Mouse (Mus musculus): ENCODE measurements around the gene Gm13090.

Gm13090 gene

DNA sequence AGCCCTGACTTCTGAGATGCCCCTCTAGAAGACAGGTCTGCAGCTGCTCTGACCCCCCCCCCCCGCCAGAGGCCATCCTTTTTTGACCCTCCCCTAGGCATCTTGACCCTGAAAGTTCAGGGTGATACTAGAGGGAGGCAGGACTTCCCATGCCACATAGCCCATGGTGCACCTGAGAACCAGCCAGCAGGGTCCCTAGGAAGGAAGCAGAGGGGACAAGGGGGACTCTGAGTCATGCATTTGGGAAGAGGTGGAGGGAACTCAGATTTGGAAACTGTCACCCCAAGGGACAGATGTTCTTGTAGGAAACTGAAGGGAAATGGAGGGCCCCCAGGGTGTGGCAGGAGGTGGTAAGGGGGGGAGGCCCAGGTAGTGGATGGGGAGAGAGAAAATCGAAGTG is 49.2 kb downstream of the Gm13090 start:
- no peak for DNase-seq (ENCODE audit: low spot score)

DNA sequence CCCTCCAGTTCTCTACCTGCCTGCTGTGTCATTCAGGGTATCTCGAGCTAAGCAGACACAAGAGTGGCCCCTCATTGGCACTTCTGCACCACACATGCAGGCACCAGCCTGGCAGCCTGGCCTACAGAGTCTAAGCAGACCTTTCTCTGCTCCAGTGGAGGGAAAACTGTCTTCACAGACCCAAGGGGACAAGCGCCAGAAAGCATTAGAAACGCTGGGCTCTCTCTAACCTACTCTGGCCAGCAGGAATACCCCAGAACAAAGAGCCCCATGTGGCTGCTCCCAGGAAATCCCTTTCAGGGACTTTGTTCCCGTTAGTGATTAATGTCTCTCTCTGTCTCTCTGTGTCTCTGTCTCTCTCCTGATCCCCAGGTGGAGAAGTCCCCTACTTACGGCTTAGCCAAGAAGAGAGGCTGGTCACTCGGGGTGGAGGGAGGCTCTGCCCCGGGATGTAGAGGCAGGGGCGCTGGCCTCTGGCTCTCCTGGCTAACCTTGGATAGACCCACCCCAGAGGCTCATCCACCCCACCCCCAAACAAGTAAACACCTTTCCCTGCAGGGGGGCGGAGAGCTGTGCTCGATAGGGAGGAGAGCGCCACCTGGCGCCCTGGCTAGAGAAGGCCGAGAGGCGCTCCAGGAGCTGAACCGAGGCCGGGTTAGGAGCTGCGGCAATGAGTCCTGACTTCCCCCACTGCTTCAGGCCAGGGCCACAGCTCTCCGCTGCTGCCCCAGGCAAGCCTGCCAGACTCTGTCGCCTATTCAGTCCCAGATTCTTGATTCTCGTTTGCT is 49.9 kb downstream of the Gm13090 start:
- DNase-seq (ENCODE audit: low spot score): peak; percentile 46

DNA sequence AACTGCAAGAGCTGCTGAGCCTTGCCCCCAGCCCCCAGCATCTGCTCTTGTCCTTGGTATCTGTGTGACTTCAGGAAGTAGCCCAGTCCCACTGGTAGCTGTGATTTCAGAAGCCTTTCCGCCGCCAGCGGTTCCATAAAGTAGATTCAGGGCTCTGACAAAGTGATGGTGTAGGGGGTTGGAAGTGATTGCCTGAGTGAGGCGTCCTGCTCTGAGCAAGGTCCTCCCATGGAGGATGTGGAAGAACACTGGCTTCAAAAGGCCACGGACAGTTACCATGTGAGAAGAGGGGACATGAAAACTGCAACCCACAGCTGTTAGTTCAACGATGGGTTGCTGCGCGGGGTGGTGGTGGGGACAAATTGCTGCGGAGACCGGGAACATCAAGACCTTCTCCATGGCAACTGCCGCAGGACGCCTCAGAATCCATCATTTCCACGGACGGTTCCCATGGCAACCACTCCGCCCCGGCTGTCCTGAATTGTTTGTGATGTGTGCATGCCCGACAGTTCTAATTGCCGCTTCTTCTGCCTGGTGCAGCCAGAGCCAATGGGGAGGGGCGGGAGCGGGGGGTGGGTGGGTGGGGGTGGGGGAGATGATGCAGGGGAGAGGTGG is 51.1 kb downstream of the Gm13090 start:
- no peak for DNase-seq (ENCODE audit: low spot score)

All from lung, postnatal 25 days (tissue).